Mouse (Mus musculus): Measurements from ENCODE around the gene Nceh1. TPM values are rescaled to one million over a fixed set of nuclear protein-coding genes. Genes with fewer than 3 reads are reported as not detected.

Gene Nceh1
- total and polyA plus RNA-seq, 3 experiments, result 17.2 to 45.1 (median 25.7) TPM

DNA sequence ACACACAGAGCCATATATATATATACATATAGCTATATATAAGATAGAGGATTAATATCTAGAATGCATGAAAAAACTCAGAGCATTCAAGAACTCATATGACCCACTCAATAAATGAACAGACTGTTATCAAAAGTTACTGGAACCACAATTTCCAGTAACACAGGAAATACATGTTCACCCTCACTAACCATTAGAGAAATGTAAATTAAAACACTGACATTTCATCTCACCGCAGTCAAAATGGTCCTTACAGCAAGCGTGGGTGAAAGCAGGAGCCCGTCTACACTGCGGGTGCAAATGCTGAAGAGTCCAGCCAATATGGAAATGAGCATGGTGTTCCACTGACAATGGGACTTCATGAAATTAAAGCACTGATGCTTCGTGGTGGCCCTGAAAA, 147.9 kb downstream of the Nceh1 start:
- Histone ChIP-seq H3K9me3 (replicated peaks) (no peaks in the 10 kb centered on the region), H3K4me1 (ENCODE audit: insufficient read depth, low read depth, low read length) (peaks cover 5% of the 10 kb centered on the region; the same call in 1 of the 2 replicates), H3K4me3 (ENCODE audit: low read depth, low read length) (no peak overlapping the region), H3K36me3 (replicated peaks) (peaks cover 59% of the 10 kb centered on the region), H3K27me3 (ENCODE audit: insufficient read depth, low read length) (no peaks in the 10 kb centered on the region)
- ATAC-seq (ENCODE audit: extremely low read depth, insufficient number of reproducible peaks, low FRiP score, poor library complexity, severe bottlenecking) (no peak), DNase-seq (ENCODE audit: low spot score) (no peak)
- no peak for TF ChIP-seq TAL1 (conservative IDR thresholded peaks at IDR 0.05; ENCODE audit: low read depth, low read length)

Other genes with a start within 250 kb of the Nceh1 start
- 130 and 191 TPM in 2 replicates for gene Ect2, start 29.1 kb upstream of the Nceh1 start, total RNA-seq (2014; fragmentation: Nextera tagmentation)
- gene Ect2, start 29.1 kb upstream of the Nceh1 start, total RNA-seq (2017), result 65.2 and 77.4 TPM in 2 replicates
- gene Ect2, start 29.1 kb upstream of the Nceh1 start, polyA plus RNA-seq (2012), result 1.6 and 1.9 TPM in 2 replicates
- gene Tnfsf10, start 134.1 kb downstream of the Nceh1 start, total RNA-seq (2014; fragmentation: Nextera tagmentation), result 2.6 and 4.8 TPM in 2 replicates
- gene Tnfsf10, start 134.1 kb downstream of the Nceh1 start, total RNA-seq (2017), result 4.7 and 5.3 TPM in 2 replicates
- gene Tnfsf10, start 134.1 kb downstream of the Nceh1 start, polyA plus RNA-seq (2012), result 0.03 and 0.14 TPM in 2 replicates
- not detected in 2 replicates for gene Ghsr, start 188.4 kb downstream of the Nceh1 start, total RNA-seq (2014; fragmentation: Nextera tagmentation)
- under 0.01 and 0.16 TPM in 2 replicates for gene Ghsr, start 188.4 kb downstream of the Nceh1 start, total RNA-seq (2017)
- gene Ghsr, start 188.4 kb downstream of the Nceh1 start, polyA plus RNA-seq (2012), result not detected in 2 replicates

Measured in G1E (cell line).